8 mouse cellular contexts compared by ENCODE assay signal in genomic region chr16:33306633-33307070, GRCm38 (mm10). TPM values are rescaled to one million over a fixed set of nuclear protein-coding genes. Genes with fewer than 3 reads are reported as not detected.
DNase-seq lines count a peak whose midpoint lies in the region; ATAC-seq lines count a peak whose summit lies in the region.

No protein-coding gene starts in this region.

- H3K4me2 ChIP-seq in hindbrain, embryonic 13.5 days, result no peak overlapping the region
- H3K4me2 ChIP-seq in kidney, embryonic 14.5 days (replicated peaks; ENCODE audit: low read depth, low read length), result no peak overlapping the region
- peak overlapping the region; percentile 4; the same call in 1 of the 2 replicates for H3K4me2 ChIP-seq in stomach, embryonic 15.5 days

- peak overlapping the region; percentile 37; the same call in 1 of the 2 replicates for H3K27ac ChIP-seq in hindbrain, embryonic 10.5 days
- no peak overlapping the region for H3K27ac ChIP-seq in hindbrain, embryonic 13.5 days
- no peak overlapping the region for H3K27ac ChIP-seq in kidney, embryonic 14.5 days (ENCODE audit: low read depth, low read length)
- no peak overlapping the region for H3K27ac ChIP-seq in stomach, embryonic 15.5 days

- 12% methylated on average over 4 of the region's 4 CpGs for WGBS in hindbrain, embryonic 10.5 days
- WGBS in hindbrain, embryonic 13.5 days, result 17% methylated on average over 4 of the region's 4 CpGs
- WGBS in kidney, embryonic 14.5 days, result 9% methylated on average over 4 of the region's 4 CpGs
- WGBS in stomach, embryonic 15.5 days, result 8% methylated on average over 4 of the region's 4 CpGs

- H3K9me3 ChIP-seq in hindbrain, embryonic 10.5 days, result no peaks in the 10 kb centered on the region
- no peaks in the 10 kb centered on the region for H3K9me3 ChIP-seq in hindbrain, embryonic 13.5 days
- H3K9me3 ChIP-seq in kidney, embryonic 14.5 days (ENCODE audit: control insufficient read depth, low read length), result no peaks in the 10 kb centered on the region
- H3K9me3 ChIP-seq in stomach, embryonic 15.5 days, result no peaks in the 10 kb centered on the region

- no peak overlapping the region for H3K4me3 ChIP-seq in hindbrain, embryonic 10.5 days
- H3K4me3 ChIP-seq in hindbrain, embryonic 13.5 days, result no peak overlapping the region
- H3K4me3 ChIP-seq in kidney, embryonic 14.5 days (ENCODE audit: low read length), result no peak overlapping the region
- no peak overlapping the region for H3K4me3 ChIP-seq in stomach, embryonic 15.5 days (replicated peaks)

- no peaks in the 10 kb centered on the region for H3K27me3 ChIP-seq in hindbrain, embryonic 10.5 days (ENCODE audit: insufficient read depth, poor library complexity, severe bottlenecking)
- H3K27me3 ChIP-seq in hindbrain, embryonic 13.5 days, result no peaks in the 10 kb centered on the region
- no peaks in the 10 kb centered on the region for H3K27me3 ChIP-seq in kidney, embryonic 14.5 days (ENCODE audit: control insufficient read depth, insufficient read depth, low read length)
- no peaks in the 10 kb centered on the region for H3K27me3 ChIP-seq in stomach, embryonic 15.5 days (replicated peaks)

- H3K36me3 ChIP-seq in hindbrain, embryonic 10.5 days, result peaks cover 15% of the 10 kb centered on the region
- H3K36me3 ChIP-seq in hindbrain, embryonic 13.5 days, result peaks cover 14% of the 10 kb centered on the region
- H3K36me3 ChIP-seq in kidney, embryonic 14.5 days (ENCODE audit: control insufficient read depth, insufficient read depth, low read length), result peaks cover 3% of the 10 kb centered on the region; the same call in 1 of the 2 replicates
- H3K36me3 ChIP-seq in stomach, embryonic 15.5 days, result no peaks in the 10 kb centered on the region

- ATAC-seq in hindbrain, embryonic 13.5 days (ENCODE audit: low FRiP score), result no peak; the same call in 1 of the 2 replicates
- ATAC-seq in granulocyte monocyte progenitor cell, adult 5-6 weeks (replicated peaks; ENCODE audit: poor library complexity, severe bottlenecking), result peak; percentile 85
- ATAC-seq in kidney, embryonic 14.5 days (ENCODE audit: low FRiP score, low TSS enrichment), result 0 out of 2 replicates have a peak, but pooled peaks have one; percentile 37
- no peak for ATAC-seq in stomach, embryonic 15.5 days (ENCODE audit: insufficient read depth, low FRiP score, low read depth)

- H3K4me1 ChIP-seq in hindbrain, embryonic 10.5 days (replicated peaks), result no peaks in the 10 kb centered on the region
- H3K4me1 ChIP-seq in hindbrain, embryonic 13.5 days (replicated peaks), result peaks cover 10% of the 10 kb centered on the region
- H3K4me1 ChIP-seq in kidney, embryonic 14.5 days (ENCODE audit: control insufficient read depth, insufficient read depth, low read length), result no peaks in the 10 kb centered on the region
- no peaks in the 10 kb centered on the region for H3K4me1 ChIP-seq in stomach, embryonic 15.5 days

- no peak overlapping the region for H3K9ac ChIP-seq in hindbrain, embryonic 13.5 days
- no peak overlapping the region for H3K9ac ChIP-seq in kidney, embryonic 14.5 days (ENCODE audit: low read depth, low read length)
- H3K9ac ChIP-seq in stomach, embryonic 15.5 days, result no peak overlapping the region

- DNase-seq in hindbrain, embryonic 10.5 days (ENCODE audit: low spot score), result peak; percentile 81
- peak; percentile 83 for DNase-seq in embryo, embryonic 10 days (ENCODE audit: low spot score)
- DNase-seq in liver, result peak; percentile 78
- peak; percentile 27 to 59 for DNase-seq in natural killer cell, adult 2 months (ENCODE audit: low spot score in 2 of 2)

RNA-seq across cellular contexts. Expression of gene Snx4, which starts 55.4 kb away (rescaled TPM):
- polyA plus RNA-seq in hindbrain, embryonic 10.5 days (2016; fragmentation: Nextera tagmentation; extraction: Ambion mirVana), result 58.2 and 69.5 TPM in 2 replicates
- 82.6 and 86.3 TPM in 2 replicates for polyA plus RNA-seq in hindbrain, embryonic 13.5 days (2015; fragmentation: Nextera tagmentation; extraction: Ambion mirVana)
- total RNA-seq in granulocyte monocyte progenitor cell, adult 5-6 weeks (2014; fragmentation: Nextera tagmentation), result 62.2 and 62.7 TPM in 2 replicates
- 87.8 and 97.8 TPM in 2 replicates for total RNA-seq in granulocyte monocyte progenitor cell, adult 5-6 weeks (2017)
- 68.5 and 79.7 TPM in 2 replicates for polyA plus RNA-seq in kidney, embryonic 14.5 days (2014; fragmentation: Nextera tagmentation; extraction: Ambion mirVana)
- 78.5 and 82.8 TPM in 2 replicates for polyA plus RNA-seq in stomach, embryonic 15.5 days (2015; fragmentation: Nextera tagmentation; extraction: Ambion mirVana)

Comparison
In these comparisons a context has a peak if more than half of its experiments do, and no peak if none do; other contexts are left out.
1. ATAC-seq: peak in granulocyte monocyte progenitor cell, adult 5-6 weeks (single experiment) and kidney, embryonic 14.5 days (single experiment); none in hindbrain, embryonic 13.5 days (single experiment) and stomach, embryonic 15.5 days (single experiment).
2. Peak in every context shown above with its lines, with median percentiles within 50 percentile points of each other: DNase-seq.